Mouse (Mus musculus): ENCODE measurements around the gene Cntd1.

The Cntd1 gene

DNA sequence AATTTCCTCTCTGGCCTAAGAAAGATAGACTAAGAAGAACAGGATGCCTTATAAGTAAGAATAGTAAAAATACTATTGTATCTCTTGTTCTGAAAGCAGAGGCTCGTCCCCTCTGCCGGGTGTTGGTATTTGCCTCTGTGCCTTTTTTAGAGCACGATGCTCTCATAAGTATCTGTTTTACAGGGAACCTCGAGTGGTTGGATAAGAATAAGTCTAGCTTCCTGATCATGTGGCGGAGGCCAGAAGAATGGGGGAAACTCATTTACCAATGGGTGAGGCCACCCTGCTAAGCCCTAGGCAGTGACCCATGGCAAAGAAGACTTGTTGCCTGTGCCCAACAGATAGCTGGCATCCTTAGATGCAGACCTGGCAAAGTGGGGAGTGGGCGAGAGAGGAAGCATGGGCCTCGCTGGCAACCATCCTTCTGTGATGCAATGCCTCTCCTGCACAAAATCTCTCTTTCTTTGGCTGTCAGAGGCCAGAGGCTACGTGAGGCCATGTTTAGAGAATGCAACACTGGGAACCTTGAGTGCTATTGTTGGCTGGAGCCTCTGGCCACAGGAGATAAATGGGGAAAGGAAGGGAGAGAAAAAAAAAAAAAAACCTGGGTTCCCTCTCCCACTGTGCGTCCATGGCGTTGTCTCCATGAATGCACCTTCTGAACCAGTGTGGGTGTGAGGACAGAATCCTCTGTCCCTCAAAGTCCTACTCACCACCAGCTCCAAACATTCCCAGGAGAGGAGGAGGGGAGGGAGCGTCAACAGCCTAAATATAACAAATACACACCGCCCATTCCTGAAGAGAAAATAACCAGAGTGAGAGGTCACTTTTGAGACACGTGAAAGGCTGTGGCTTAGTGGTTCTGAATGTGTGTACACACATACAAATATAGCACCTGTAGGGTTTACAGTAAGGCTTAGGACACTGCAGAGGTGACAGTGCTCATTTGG is 22.7 kb upstream of the Cntd1 start:
- no peak for DNase-seq

DNA sequence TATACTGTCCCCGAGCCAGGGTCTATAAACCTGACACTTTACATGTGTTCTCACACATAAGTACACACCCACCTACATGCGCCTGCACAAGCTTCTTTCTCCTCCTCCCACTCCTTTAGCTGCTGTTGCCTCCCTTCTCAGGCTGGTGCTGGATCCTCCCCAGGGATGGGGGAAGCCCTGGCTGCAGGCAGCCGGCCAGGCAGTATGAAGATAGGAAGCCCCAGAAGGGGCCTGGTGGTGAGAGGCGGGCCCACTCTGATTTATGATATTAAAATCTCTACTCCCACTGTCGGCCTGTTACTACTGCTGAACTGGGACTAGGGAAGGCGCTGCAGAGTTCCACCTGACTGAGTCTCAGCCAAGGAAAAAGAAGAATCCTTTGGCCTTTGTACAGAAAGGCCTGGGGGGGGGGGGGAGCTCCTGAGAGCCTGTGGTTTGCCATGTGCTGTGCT is 19.5 kb upstream of the Cntd1 start:
- DNase-seq = peak; percentile 72

DNA sequence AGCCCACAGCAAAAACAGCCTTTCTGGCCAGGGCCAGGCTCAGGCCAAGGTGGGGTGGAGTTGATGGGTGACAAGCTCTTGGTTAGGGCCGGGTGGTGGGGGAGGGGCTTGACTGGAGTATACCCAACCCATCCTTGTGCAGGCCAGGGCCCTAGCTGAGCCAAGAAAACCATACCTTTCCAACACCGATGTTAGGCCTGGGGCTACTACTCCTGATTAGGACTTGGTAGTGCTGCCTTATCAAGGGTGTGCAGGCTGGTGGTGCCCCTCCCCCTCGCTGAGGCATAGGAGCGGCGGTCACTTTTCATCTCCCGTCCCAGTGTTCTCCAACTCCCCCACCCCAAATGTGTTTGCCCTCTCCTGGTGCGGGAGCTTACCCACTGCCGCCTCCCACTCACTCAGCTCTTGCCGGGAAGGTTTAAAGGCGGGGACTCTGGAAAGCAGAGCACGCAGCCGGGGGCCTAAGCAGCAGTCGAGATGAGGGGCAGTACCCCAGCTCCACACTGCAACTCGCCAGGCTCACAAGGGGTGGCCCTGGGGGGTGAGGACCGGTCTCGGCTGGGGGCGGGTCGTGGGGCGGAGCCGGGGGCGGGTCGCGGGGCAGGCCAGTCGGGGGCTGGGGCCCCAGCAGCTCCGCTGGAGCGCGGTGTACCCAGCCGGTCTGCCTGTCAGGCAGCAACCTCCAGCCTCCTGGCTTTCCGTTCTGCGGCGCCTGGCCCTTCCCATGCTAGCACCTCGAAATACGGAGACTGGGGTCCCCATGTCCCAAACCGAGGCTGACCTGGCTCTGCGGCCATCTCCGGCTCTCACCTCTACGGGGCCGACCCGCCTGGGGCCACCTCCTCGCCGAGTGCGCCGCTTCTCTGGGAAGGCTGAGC is 18.6 kb upstream of the Cntd1 start, which contains the start of gene Wnk4:
TSS of gene Wnk4 (plus strand) at position 620 of the 878 bp plus-strand sequence.
- DNase-seq = peak; percentile 89

DNA sequence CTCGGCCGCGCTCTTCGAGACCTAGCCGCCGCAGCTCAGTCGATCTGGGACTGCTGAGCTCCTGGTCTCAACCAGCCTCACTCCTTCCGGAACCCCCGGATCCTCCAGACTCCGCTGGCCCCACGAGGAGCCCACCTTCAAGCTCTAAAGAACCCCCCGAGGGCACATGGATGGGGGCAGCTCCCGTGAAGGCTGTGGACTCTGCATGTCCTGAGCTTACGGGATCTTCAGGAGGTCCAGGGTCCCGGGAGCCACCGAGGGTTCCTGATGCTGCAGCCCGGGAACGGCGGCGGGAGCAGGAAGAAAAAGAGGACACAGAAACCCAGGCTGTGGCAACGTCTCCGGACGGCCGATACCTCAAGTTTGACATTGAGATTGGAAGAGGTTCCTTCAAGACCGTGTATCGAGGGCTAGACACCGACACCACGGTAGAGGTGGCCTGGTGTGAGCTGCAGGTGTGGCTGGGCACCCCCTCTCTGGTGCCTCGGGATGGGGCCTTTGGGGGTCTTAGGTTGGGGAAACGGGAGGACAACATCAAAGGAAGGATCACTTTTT is 17.9 kb upstream of the Cntd1 start:
- DNase-seq = no peak

DNA sequence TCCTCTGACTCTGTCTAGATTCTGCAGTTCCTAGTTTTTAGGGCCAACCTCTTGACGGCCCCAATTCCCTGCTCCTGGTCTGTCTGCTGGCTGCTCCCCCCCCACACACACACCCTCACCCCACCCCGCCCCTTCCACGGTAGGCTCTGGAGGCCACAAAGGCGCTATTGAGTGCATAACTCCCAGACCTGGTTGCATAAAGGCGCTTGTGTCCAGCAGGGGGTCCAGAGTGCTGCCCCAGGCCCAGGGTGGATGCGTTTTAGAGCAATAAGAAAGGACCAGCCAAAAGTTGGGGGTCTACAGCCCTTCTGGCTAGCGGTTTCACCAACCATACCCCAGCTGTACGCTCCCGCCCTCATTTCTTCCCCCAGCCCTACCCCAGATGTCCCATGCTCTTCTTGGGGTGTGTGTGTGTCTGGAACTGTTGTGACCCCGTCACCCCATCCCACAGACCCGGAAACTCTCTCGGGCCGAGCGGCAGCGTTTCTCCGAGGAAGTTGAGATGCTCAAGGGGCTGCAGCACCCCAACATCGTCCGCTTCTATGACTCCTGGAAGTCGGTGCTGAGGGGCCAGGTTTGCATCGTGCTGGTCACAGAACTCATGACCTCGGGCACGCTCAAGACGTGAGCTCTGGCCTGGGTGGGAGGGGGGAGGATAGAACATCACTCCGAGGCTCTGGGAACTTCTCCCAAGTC is 16.4 kb upstream of the Cntd1 start:
- DNase-seq = no peak

DNA sequence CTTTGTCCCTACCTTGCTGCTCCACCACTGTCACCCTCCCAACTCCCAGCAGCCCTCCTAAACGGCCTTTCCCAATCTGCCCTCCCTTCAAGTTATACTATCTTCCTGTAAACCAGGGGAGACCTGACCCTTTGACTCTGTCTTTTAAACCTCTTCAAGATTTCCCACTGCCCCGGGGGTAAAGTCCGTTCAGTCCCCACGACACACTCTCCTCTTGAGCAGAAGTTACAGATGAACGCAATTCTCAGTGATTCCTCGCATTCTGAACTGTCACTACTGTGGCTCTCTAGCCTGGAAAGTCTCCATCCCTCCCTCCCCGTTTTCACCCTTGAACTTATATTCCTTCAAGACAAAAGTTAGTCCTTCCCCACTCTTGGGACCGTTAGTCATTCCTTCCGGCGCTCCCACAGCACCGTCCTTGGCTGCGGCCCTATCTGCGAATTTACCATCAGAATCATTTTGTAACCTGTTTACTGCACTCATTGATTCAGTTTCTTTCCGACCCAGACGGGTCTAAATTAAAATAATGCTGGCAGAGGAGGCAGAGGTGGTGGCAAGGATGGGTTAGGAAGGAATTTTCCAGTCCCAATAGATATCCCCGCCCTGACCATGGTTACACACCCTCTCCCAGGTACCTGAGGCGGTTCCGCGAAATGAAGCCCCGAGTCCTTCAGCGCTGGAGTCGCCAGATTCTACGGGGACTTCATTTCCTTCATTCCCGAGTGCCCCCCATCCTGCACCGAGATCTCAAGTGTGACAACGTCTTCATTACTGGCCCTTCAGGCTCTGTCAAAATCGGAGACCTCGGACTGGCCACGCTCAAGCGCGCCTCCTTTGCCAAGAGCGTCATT is 15.4 kb upstream of the Cntd1 start:
- DNase-seq = no peak

DNA sequence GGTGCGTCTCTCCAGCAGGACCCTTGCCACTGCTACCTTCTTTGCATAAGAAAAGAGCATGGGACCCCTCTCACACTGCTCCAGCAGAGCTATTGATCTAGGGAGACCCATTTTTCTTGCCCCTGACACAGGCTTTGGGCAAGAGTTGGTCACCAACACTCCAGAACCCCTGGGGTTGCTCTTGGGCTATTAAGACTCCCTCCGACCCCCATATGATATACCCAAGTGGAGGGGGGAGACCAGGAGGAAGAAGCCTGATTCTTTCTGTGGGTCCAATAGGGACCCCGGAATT is 14.9 kb upstream of the Cntd1 start:
- DNase-seq = no peak

DNA sequence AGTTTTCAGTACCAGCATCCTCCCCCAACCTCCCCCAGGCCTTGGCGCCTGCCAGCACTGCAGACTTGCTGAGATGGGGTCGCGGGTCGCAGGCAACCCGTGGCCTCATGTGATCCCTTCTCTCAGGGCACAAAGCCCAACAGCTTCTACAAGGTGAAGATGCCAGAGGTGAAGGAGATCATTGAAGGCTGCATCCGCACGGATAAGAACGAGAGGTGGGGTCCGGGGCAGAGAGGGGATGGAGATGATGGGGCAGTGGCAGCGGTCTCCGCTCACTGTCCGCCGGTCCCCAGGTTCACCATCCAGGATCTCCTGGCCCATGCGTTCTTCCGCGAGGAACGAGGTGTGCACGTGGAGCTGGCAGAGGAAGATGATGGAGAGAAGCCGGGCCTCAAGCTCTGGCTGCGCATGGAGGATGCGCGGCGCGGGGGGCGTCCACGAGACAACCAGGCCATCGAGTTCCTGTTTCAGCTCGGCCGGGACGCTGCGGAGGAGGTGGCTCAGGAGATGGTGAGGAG is 13.8 kb upstream of the Cntd1 start:
- DNase-seq = no peak

DNA sequence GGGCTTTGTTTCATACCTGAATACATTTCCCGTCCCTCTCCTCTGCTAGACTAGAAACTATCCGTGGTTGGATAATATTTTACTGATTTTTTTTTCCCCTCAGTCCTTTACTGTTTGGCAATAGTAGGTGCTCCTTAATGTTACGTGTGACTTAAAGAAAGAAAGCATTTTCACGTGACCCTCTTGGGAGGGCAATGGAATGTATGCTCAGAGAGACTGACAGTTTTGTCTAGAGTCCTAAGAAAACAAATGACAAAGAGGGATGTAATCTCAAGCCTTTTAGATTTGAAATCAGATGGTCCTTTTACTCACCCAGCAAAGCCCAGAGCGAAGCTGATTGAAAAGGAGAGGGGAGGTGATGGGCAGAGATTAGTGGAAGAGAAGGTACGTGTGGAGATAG is 12.9 kb upstream of the Cntd1 start:
- DNase-seq = no peak

DNA sequence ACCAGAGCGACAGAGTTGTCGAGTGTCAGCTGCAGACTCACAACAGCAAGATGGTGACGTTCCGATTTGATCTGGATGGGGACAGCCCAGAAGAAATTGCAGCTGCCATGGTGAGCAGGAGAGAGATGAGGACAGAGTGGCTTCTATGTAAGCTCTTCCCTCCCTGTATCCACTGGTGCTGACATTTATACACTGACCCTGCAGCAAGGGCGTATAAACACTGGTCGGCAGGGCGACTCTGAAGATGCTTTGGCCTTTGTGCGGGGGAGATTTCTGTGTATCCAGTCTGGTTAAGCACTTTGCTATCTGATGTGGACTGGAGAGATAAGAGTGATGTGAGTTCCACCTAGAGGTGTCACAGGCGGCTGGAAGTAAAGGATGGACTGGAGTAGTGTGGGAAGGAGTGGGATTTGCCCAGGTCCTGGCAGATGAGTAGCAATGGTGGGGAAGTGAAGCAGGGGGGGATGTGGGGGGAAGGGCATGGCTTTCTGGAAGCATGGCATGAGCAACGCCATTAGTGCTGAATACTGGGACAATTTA is 9.2 kb upstream of the Cntd1 start:
- DNase-seq = no peak

DNA sequence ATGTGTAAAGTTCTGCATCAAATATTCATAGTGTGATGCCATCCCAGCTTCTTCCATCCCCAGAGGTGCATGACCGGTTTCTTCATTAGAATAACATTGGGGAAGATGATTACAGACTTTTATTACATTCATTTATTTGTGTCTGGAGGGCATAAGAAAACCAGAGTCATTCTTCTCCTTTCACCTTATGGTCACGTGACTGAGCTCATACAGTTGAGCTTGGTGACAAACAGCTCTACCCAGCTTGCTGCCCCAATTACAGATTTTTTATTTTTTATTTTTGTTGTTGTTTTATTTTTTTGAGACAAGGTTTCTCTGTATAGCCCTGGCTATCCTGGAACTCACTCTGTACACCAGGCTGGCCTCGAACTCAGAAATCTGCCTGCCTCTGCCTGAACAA is 6.4 kb upstream of the Cntd1 start:
- DNase-seq = no peak

DNA sequence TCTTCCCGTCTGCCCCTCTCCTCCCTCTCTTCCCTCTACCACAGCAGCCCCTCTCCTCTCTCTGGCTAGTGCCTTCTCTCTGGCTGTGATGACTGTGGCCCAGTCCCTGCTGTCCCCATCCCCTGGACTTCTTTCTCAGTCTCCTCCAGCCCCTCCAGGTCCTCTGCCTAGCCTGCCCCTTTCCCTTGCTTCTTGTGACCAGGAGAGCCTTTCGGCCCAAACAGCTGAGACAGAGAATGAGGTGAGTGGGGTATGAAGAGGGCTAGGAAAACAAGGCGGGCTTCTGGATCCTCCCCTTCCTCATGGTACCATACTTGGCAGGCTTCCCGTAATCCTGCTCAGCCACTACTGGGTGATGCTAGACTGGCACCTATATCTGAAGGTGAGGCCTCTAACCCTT is 3.5 kb upstream of the Cntd1 start:
- no peak for DNase-seq

DNA sequence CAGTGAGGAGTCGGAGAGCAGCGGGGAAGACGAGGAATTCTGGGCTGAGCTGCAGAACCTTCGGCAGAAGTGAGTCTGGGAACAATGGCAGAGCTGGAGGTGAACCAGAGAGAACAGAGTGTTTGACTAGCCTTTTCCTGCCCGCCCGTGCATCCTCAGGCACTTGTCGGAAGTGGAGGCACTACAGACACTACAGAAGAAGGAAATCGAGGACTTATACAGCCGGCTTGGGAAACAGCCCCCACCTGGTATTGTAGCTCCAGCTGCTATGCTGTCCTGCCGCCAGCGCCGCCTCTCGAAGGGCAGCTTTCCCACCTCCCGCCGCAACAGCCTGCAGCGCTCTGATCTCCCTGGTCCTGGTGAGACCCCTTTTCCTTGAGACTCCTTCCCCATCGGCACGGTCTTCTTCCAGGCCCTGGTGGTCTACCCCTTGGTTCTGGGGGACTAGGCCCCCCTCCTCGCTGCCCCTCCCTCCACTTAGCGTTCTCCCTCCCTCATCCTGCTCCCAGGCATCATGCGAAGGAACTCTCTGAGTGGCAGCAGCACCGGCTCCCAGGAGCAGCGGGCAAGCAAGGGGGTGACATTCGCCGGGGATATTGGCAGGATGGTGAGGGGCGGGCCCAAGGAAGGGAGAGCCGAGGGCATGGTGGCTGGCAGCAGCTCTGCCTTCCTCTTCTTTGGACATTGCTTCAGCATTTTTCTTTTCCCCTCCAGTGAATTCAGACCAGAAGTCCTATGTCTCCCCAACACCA is 2.3 kb upstream of the Cntd1 start:
- no peak for DNase-seq

DNA sequence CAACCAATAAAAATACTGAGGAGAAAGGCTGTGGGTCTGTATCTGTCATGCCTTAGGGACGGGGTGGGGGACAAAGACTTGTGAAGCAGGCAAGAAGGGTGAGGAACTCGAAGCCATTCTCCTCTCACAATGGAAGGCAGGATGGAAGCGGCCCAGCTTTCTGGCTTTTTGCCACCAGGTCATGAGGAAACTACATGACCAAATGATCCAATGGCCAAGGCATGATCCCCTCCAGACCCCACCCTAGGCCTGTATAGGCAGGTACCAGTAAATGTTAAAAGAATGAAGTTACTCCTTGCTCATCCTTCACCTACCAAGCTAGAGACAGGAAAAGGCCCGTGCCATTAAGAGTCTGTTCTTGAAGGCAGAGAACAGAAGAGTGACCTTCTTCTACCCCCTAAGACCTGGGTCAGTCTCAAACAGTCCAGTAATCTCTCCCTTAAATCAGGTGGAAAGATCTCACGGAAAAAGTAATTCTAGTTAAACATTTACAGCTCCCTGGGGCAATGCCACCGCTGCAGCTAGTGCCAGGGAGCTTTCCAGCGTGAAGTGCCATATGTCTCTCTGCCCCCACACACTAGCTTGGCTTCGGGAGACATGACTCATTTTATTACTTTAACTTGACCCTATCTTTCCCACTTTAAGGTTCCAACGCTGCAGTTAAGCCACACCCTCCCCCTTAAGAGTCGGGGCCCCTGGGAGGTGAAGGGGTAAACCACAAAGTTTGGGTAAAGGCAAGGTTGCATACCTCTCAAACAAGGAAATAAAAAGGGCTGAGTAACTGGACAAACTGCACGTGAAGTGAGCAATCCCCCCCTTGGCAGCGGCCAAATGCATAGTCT is 1.2 kb upstream of the Cntd1 start:
- DNase-seq = peak; percentile 89

DNA sequence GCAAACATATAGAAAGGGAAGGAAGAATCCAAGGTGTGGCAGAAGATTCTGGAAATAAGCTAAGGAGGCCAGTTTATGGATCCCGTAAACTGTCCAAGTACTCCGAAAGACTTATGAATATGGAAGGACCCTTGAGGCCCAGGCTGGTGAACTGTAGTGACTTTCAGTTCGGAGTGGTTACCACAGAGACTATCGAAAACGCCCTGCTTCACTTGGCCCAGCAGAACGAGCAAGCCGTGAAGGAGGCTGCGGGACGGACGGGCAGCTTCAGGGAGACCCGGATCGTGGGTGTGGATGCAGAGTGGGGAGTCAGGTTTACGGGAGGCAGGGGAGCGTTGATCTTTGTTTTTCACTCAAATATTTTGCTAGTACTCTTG is 369 bp downstream of the Cntd1 start:
- DNase-seq = no peak

DNA sequence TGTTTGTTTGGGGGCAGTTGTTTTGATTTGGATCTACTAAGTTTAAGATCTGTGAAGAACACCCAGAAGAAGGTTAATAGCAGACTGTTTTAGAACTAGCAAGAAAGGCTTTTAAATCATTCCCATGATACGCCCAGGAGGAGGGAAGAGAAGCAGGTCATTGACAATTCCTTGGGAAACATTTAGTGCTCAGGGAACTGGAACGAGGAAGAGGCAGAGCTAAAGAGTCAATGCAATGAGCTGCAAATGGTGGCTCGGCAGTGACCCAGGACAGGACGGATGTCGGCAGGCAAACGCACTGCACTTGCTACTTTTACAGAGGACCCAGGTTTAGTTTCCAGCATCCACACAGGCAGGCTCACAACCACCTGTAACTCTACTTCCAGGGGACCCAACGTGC is 2.0 kb downstream of the Cntd1 start:
- no peak for DNase-seq

DNA sequence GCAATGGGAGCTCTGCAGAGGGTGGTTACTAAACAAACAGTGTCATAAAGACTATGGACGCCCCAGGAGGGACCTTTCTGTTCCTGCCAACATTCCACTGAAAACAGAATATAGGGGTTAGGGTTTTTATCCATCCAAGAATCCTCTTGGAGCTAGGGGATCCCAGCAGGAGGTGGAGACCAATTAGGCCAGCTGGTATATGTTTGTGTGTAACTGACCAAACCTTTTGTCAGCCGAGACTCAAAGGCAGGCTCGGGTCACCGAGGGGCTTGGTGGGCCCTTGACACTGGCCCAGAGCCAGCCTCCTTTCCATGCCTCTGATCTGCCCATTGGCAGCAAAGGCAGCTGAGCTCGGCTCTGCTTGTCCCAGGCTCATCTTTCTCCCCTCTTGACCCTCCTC is 4.1 kb downstream of the Cntd1 start:
- DNase-seq = no peak

DNA sequence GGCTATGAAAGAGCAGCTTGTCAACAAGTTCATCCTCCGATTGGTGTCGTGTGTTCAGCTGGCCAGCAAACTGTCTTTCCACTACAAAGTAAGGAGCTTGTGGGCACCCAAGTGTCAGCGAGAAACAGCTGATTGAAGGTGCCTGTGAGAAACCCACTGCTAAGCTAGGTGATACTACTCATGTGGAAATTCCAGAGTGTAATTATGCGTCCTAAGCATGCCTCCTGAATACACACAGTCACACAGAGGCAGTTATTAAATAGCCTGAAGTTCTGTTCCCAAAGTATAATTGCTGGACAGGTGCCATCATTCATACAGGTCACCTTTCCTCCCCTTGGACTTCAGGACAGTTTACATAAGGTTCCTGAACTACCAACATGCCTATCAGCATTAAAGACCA is 5.0 kb downstream of the Cntd1 start:
- peak; percentile 69 for DNase-seq

DNA sequence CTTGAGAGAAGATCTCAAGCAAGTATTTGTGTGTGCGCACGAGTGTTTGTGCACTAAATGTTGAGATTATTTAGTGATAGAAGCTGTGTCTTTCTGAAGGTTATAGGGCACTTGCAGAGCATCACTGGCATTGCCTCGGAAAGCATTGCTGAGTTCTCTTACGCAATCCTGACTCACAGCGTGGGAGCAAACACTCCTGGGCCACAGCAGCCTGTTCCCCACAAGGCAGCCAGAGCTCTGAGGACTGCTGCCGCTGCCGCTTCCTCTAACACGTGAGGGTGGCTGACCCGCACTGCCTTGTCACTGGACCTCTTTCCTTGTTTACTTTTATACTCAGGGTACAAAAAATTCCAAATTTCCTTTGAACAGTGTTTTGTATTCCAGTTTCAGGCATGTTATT is 8.5 kb downstream of the Cntd1 start:
- DNase-seq = no peak

DNA sequence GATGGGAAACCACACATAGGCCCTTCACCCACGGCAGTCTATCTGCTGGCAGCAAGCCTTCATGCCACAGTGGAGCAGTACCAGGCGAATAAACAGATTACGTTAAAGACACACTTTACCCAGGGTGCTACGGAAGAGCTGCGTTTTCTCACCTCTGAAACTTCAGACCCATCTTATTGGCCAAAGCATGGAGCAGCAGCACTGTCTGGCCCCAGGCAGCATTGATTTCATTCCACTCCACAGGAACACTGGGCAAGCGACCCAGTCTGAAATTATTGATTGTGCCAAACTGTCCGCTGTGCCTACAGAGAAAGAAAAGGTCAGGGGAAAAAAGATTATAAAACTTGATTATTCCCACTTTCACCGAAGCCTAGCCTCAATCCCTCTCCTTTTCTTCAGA is 12.4 kb downstream of the Cntd1 start:
- no peak for DNase-seq

Measured in kidney, postnatal 14 days (tissue).